Mouse (Mus musculus): ENCODE results near the gene Olfr33.

DNA sequence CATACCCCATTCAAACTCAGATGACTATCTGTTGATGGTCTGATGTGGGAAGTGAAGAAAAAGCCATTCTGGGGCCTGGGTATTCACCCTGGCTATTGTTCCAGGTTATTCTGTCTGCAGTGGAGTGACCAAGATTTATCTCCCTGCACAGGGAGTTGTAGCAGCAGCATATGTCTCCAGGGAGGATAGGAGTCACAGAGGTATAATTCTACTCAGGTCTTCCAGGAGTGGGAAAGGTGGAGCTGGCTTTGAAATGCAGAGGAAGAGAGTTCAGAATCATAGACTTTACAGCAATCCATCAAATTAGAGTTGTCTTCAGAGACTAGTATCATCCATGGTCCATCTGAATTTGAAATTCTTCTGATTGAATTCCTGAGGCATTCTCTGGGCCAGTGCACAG, 8.5 kb upstream of the Olfr33 start, which contains the start of gene Olfr559:
- TF ChIP-seq POLR2A (IDR thresholded peaks at IDR 0.05; ENCODE audit: insufficient read depth, low read depth, low read length) = no peak
- no peak for TF ChIP-seq CTCF (IDR thresholded peaks at IDR 0.05; ENCODE audit: insufficient read depth, low read depth, low read length)

Data from olfactory bulb, adult 2 months (tissue).